Mouse (Mus musculus) liver, embryonic 16.5 days (tissue): ENCODE measurements around the gene Psmc4. TPM values are rescaled to one million over a fixed set of nuclear protein-coding genes. Genes with fewer than 3 reads are reported as not detected.

Source experiments
- ATAC-seq: fragments of 200-750 bp; cut with Nextera tagmentation; 2 replicates; pipeline ENCODE4 v1.8.0; 2017; ENCODE audit warnings: low read depth, mild to moderate bottlenecking, moderate number of reproducible peaks, moderate library complexity
- H3K27ac ChIP-seq: fragments of 300-500 bp; sonication (generic); 2 replicates; pipeline ENCODE4 v1.5.1; 2014; ENCODE audit warnings: mild to moderate bottlenecking, low read length
- H3K27me3 ChIP-seq: fragments of 300-500 bp; sonication (generic); 2 replicates; pipeline ENCODE4 v1.6.1; 2014; ENCODE audit warnings: low read depth, low read length, mixed read lengths; ENCODE audit not compliant: control insufficient read depth, insufficient read depth
- H3K36me3 ChIP-seq: fragments of 300-500 bp; sonication (generic); 2 replicates; pipeline ENCODE4 v1.6.1; 2014; ENCODE audit warnings: mild to moderate bottlenecking; ENCODE audit not compliant: control insufficient read depth, insufficient read depth
- H3K4me1 ChIP-seq: fragments of 300-500 bp; sonication (generic); 2 replicates; pipeline ENCODE4 v1.6.1; 2014; ENCODE audit warnings: low read depth, low read length, mixed read lengths; ENCODE audit not compliant: control insufficient read depth
- H3K4me2 ChIP-seq: fragments of 300-500 bp; sonication (generic); 2 replicates; pipeline ENCODE4 v1.6.1; 2014; ENCODE audit warnings: low read depth, low read length, mixed read lengths
- H3K4me3 ChIP-seq: fragments of 300-500 bp; sonication (generic); 2 replicates; pipeline ENCODE4 v1.5.1; 2014; ENCODE audit warnings: low read depth, mild to moderate bottlenecking, low read length
- H3K9ac ChIP-seq: fragments of 300-500 bp; sonication (generic); 2 replicates; pipeline ENCODE4 v1.6.1; 2014; ENCODE audit warnings: low read depth, low read length
- H3K9me3 ChIP-seq: fragments of 300-500 bp; sonication (generic); replicated peaks from 2 replicates; pipeline ENCODE4 v1.6.1; 2016; ENCODE audit warnings: low read length; ENCODE audit not compliant: control insufficient read depth
- WGBS: fragments of 180-500 bp; shearing (Covaris S2); extraction: QIAGEN DNeasy Blood & Tissue Kit; methylation state at CpG from one replicate; pipeline ENCODE4 v1.1.7; 2014; ENCODE audit not compliant: insufficient replicate concordance; 5-methylcytosine and 5-hydroxymethylcytosine counted together
- polyA plus RNA-seq: library from polyadenylated mRNA; unstranded; fragments of >200 nt; fragmentation: Nextera tagmentation; extraction: Ambion mirVana; gene quantifications from 2 replicates; pipeline ENCODE4 v1.2.1, GENCODE M21; 2015

Gene Psmc4
- 114 and 117 TPM in 2 replicates for polyA plus RNA-seq

DNA sequence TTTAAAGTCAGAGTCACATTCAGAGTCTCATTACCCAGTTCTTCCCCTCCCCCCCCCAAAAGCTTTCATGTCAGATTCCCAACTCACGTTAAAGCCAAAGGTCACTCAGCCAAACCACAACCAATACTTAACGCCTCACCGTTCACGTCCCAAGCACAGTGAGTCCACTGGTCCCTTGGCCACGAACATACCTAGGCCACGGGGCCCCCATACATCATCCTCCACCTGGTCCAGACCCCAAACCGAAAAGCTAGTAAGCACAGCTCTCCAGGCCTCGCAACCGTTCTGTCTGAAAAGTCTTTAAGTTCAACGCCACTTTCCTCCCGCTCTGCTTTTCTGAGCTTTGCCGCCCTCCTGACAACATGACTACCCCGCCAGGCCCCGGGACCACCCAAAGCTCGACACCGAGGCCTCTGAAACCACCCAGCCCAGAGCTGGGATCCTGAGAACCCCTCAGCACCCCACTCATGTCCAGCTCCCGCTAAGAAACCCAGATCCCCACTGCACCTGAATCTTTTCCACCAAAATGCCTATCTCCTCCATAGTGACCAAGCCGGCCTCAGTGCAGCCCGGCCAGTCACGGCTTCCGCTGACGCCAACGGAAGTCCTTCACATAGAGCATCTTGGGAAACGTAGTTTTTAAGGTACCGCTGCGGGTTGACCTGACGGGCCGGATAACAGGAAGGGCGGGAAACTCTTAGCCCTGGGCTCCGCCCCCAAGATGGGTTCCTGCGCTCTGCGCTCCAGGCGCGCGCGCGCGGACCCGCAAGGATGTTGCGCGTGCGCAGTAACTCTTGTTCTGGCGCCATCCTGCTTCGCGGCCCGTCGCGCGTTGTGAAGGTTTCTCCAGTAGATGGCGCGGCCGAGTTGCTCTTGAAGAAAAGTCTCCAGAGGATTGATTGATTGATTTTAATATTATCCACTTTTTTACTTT, at the start of gene Psmc4:
Psmc4 (minus strand) TSS at position 626 of the 934 bp plus-strand sequence.
- no peaks in the 10 kb centered on the region for H3K27me3 ChIP-seq
- peak within 1 kb of the TSS; percentile 80 for H3K4me2 ChIP-seq
- H3K9me3 ChIP-seq: no peaks in the 10 kb centered on the region
- H3K9ac ChIP-seq: peak within 1 kb of the TSS; percentile 83
- H3K4me3 ChIP-seq: peak within 1 kb of the TSS; percentile 75
- peaks cover 25% of the 10 kb centered on the region for H3K36me3 ChIP-seq
- peak within 1 kb of the TSS; percentile 58; the same call in 1 of the 2 replicates for H3K27ac ChIP-seq
- peak; percentile 98 for ATAC-seq
- under 1% methylated on average over 52 of the region's 52 CpGs for WGBS
- peaks cover 13% of the 10 kb centered on the region for H3K4me1 ChIP-seq

DNA sequence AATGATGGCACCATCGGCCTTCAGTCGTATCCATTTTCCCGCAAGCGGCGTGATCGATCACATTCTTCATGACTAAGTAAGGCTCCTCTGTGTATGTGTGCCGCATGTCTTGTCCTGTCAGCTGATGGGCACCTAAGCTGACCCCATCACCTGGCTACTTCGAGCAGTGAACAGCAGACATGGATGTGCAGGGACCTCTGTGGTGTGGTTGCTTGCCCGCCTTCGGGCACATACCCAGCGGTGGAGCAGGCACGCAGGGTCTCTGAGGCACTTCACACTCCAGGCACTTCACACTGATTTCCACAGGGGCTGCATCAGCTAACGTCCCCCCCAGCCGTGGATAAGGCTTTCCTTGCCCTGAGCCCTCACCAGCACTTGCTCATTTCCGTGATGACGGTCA, 49.2 kb upstream of the Psmc4 start:
- no peak for ATAC-seq
- 76% methylated on average over 16 of the region's 16 CpGs for WGBS
- Histone ChIP-seq H3K4me2 (no peak overlapping the region), H3K4me3 (no peak overlapping the region), H3K9ac (no peak overlapping the region), H3K9me3 (peaks cover 3% of the 10 kb centered on the region; the same call in 1 of the 2 replicates), H3K36me3 (no peaks in the 10 kb centered on the region), H3K27me3 (no peaks in the 10 kb centered on the region), H3K27ac (no peak overlapping the region), H3K4me1 (no peaks in the 10 kb centered on the region)

DNA sequence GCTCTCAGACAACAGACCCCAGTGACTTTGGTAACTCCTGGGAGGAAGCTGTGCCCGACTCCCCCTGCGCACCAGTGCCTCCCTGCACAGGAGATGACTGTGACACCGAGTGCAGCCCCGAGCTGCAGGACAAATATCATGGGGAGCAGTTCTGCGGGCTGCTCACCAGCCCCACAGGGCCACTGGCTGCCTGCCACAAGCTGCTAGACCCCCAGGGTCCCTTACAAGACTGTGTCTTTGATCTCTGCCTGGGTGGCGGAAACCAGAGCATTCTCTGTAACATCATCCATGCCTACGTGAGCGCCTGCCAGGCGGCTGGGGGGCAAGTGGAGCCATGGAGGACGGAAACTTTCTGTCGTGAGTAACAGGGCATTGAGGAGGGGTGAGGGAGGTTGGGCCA, 43.6 kb upstream of the Psmc4 start:
- no peaks in the 10 kb centered on the region for H3K4me1 ChIP-seq
- no peak overlapping the region for H3K4me2 ChIP-seq
- no peaks in the 10 kb centered on the region for H3K9me3 ChIP-seq
- H3K27ac ChIP-seq: no peak overlapping the region
- no peaks in the 10 kb centered on the region for H3K36me3 ChIP-seq
- WGBS: 44% methylated on average over 11 of the region's 11 CpGs
- no peak overlapping the region for H3K4me3 ChIP-seq
- H3K9ac ChIP-seq: no peak overlapping the region
- no peak for ATAC-seq
- H3K27me3 ChIP-seq: no peaks in the 10 kb centered on the region

DNA sequence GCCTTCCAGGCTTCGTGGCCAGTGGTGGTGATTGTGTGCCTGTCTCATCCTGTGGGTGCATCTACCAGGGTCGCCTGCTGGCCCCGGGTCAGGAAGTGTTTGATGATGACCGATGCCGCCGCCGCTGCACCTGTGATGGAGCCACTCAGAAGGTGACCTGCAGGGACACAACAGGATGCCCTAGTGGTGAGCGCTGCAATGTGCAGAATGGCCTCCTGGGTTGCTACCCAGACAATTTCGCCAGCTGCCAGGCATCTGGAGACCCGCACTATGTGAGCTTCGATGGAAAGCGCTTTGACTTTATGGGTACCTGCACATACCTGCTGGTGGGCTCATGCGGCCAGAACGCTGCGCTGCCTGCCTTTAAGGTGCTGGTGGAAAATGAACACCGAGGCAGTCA, 36.3 kb upstream of the Psmc4 start:
- H3K9ac ChIP-seq: no peak overlapping the region
- no peak overlapping the region for H3K4me3 ChIP-seq
- H3K4me2 ChIP-seq: no peak overlapping the region
- no peaks in the 10 kb centered on the region for H3K9me3 ChIP-seq
- no peak for ATAC-seq
- no peaks in the 10 kb centered on the region for H3K27me3 ChIP-seq
- H3K36me3 ChIP-seq: no peaks in the 10 kb centered on the region
- no peaks in the 10 kb centered on the region for H3K4me1 ChIP-seq
- 68% methylated on average over 16 of the region's 16 CpGs for WGBS
- no peak overlapping the region for H3K27ac ChIP-seq

DNA sequence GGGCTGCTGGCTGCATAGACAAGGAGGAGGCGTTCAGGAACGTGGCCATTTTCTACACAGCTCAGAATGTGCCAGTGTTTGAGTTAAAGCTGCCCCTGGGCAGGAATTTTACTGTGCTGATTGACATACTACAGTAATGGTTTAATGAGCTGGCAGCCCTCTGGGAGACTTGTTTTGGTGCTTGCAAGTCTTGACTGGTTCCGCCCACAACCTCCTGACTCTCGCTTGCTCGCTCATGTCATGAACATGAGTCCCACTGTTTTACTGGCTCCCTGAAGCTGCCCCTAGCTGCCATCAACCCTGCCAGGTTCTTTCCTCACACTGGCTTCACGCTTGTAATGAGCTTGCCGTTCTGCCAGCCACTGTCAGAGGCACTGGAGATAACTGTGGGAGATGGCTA, 34.3 kb upstream of the Psmc4 start:
- no peak for ATAC-seq
- H3K4me2 ChIP-seq: no peak overlapping the region
- no peaks in the 10 kb centered on the region for H3K36me3 ChIP-seq
- no peak overlapping the region for H3K4me3 ChIP-seq
- H3K27me3 ChIP-seq: no peaks in the 10 kb centered on the region
- 71% methylated on average over 7 of the region's 7 CpGs for whole genome bisulfite sequencing
- no peaks in the 10 kb centered on the region for H3K4me1 ChIP-seq
- H3K27ac ChIP-seq: no peak overlapping the region
- no peaks in the 10 kb centered on the region for H3K9me3 ChIP-seq
- no peak overlapping the region for H3K9ac ChIP-seq

DNA sequence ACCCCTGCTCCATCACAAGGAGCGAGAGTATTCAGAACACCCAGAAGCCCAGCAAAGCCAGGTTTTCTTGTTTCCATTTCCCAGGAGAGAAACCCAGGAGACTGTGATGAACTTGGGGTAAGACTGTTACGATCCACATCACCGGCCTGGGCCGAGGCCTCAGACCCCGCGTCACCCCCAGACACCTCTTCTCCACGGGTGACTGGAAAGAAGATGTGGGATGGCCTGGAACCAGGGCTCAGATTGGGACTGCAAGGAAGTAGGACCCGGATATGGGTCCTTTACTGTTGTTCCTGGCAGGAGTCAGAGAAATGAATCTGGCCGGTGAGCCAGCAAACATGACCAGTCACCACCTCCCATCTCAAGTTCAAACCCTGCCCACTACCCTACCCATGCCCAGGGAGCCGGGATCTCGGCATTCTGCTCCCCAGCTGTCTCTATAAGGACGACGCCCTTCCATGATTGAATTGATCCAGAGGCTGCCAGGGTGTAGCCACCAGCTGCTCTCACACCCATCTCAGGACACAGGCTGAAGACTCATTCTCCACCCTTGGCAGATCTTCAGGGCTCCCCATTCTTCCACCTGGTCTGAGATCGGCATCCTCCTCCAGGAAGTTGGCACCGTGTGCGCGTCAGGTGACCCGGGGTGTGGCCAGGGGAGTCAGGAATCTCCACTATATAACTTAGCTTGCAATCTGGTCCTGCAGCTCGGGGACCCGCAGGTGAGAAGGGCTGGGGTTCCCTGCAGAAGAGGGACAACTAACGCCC, 20.8 kb upstream of the Psmc4 start, which contains the start of gene Fcgbp:
Fcgbp (plus strand) TSS at position 706 of the 768 bp plus-strand sequence.
- H3K4me2 ChIP-seq: no peak within 1 kb of the TSS
- H3K27ac ChIP-seq: no peak within 1 kb of the TSS
- H3K4me1 ChIP-seq: no peaks in the 10 kb centered on the region
- no peak for ATAC-seq
- H3K27me3 ChIP-seq: no peaks in the 10 kb centered on the region
- no peaks in the 10 kb centered on the region for H3K9me3 ChIP-seq
- H3K36me3 ChIP-seq: no peaks in the 10 kb centered on the region
- WGBS: 66% methylated on average over 21 of the region's 21 CpGs
- H3K9ac ChIP-seq: no peak within 1 kb of the TSS
- H3K4me3 ChIP-seq: no peak within 1 kb of the TSS

DNA sequence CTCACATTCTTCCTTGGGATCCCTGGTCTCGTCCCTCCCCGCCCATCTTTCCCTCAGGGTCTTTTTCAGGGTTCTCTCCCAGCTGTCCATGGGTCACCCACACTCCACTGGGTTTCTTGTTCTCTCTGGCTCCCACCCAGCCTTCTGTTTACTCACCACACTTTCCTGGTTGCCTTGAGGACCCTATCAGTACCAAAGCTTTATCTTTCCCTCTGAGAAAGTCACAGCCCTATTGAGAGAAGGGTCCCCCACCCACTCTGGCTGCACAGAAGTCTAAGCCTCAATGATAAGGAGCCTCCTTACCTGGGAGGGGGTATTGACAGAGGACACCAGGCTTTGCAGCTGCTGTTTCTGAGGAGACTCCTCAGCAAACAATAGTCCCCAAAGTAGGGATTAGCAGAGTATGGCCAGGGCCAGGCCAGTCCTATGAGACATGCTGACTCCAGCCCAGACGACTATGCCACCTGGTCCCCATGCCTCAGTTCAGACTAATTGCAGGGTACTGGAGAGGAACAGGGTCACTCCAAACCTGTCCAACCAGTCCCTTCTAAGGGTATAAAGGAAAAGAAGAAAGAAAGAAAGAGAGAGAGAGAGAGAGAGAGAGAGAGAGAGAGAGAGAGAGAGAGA, 19.8 kb upstream of the Psmc4 start:
- H3K4me2 ChIP-seq: no peak overlapping the region
- no peaks in the 10 kb centered on the region for H3K9me3 ChIP-seq
- H3K27me3 ChIP-seq: no peaks in the 10 kb centered on the region
- no peak overlapping the region for H3K27ac ChIP-seq
- H3K36me3 ChIP-seq: no peaks in the 10 kb centered on the region
- 34% methylated on average over 3 of the region's 3 CpGs for WGBS
- H3K4me3 ChIP-seq: no peak overlapping the region
- no peaks in the 10 kb centered on the region for H3K4me1 ChIP-seq
- ATAC-seq: no peak
- H3K9ac ChIP-seq: no peak overlapping the region

DNA sequence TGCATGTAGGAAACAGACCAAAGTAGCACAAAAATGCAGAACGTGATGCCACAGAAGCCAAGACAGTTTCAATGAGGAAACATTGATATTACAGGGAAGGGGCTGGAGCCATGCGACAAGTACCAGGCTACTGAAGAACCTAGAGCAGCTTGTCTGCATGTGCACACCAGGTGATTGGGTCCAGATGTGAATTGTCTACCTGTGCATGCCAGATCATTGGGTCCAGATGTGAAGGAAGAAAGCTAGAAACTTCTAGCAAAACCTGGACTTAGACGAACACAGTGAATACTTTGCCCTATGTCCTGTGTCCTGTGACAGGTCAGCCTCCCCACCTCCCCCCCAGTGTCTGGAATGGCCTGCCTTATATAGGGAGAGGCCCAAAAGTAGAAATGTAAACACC, 18.8 kb upstream of the Psmc4 start:
- no peak for ATAC-seq
- 56% methylated on average over 3 of the region's 3 CpGs for WGBS
- Histone ChIP-seq H3K4me2 (no peak overlapping the region), H3K27me3 (no peaks in the 10 kb centered on the region), H3K9me3 (no peaks in the 10 kb centered on the region), H3K4me1 (no peaks in the 10 kb centered on the region), H3K36me3 (no peaks in the 10 kb centered on the region), H3K4me3 (no peak overlapping the region), H3K9ac (no peak overlapping the region), H3K27ac (no peak overlapping the region)
